Mouse (Mus musculus): ENCODE results near the gene Ano2. TPM values are rescaled to one million over a fixed set of nuclear protein-coding genes. Genes with fewer than 3 reads are reported as not detected.

Ano2 gene
- total and polyA plus RNA-seq, 3 experiments: not detected

DNA sequence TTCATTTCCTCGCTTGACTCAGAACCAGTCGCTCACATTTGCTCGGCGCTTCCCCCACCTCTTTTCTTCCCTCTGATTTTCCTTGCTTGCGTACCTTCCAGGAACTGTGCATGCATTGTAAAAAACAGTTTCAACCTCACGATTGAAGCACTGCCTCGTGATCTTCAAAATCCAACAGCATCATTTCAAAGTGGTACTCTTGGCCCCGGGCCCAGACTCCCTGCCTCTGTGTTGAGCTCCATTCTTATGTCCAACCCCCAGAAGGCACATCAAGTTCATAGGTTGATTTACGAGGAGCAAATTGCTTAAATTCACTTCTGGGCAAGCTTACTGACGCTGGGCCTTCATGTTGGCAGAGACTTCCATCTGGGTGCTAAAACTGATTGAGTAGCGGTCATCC lies 9.6 kb upstream of the Ano2 start:
- Histone ChIP-seq H3K27me3 (replicated peaks) (peaks cover 91% of the 10 kb centered on the region), H3K79me2 (replicated peaks; ENCODE audit: control insufficient read depth, extremely low read depth, insufficient read depth, poor library complexity, severe bottlenecking) (no peaks in the 10 kb centered on the region), H3K36me3 (replicated peaks in 1 of 2; ENCODE audit: control insufficient read depth in 1 of 2, insufficient read depth in 1 of 2, low read length in 1 of 2) (no peaks in the 10 kb centered on the region), H3K9ac (ENCODE audit: insufficient read depth, low read depth) (no peak overlapping the region), H3K9me3 (replicated peaks; ENCODE audit: low read length) (no peaks in the 10 kb centered on the region), H3K4me3 (replicated peaks in 1 of 3; ENCODE audit: low read depth in 2 of 3, low read length in 2 of 3, poor library complexity in 1 of 3) (no peak overlapping the region), H3K4me1 (ENCODE audit: control insufficient read depth in 1 of 2, insufficient read depth in 2 of 2) (no peaks in the 10 kb centered on the region), H3K27ac (ENCODE audit: insufficient read depth, low read depth) (no peak overlapping the region), H3K4me2 (ENCODE audit: insufficient read depth, low read depth, poor library complexity, severe bottlenecking) (no peak overlapping the region)
- no peak for DNase-seq (ENCODE audit: extremely low read depth)
- no peak for TF ChIP-seq BHLHE40 (IDR thresholded peaks at IDR 0.05; ENCODE audit: low read depth, low read length)
- TF ChIP-seq JUN (IDR thresholded peaks at IDR 0.05; ENCODE audit: insufficient read depth, low read depth, low read length): no peak
- no peak for TF ChIP-seq KAT2A (IDR thresholded peaks at IDR 0.05; ENCODE audit: insufficient replicate concordance, low read length)
- no peak for TF ChIP-seq MEF2A (IDR thresholded peaks at IDR 0.05; ENCODE audit: borderline replicate concordance, low read depth, low read length)
- no peak for TF ChIP-seq RCOR1 (conservative IDR thresholded peaks at IDR 0.05; ENCODE audit: low read depth, low read length)
- TF ChIP-seq RAD21 (IDR thresholded peaks at IDR 0.05; ENCODE audit: low read depth, low read length): no peak
- TF ChIP-seq MYC (IDR thresholded peaks at IDR 0.05; ENCODE audit: low read depth, low read length): no peak
- TF ChIP-seq ZKSCAN1 (IDR thresholded peaks at IDR 0.05; ENCODE audit: borderline replicate concordance, low read depth, low read length): no peak
- dilution Hi-C loops (cut with MboI; ENCODE audit: extremely low pct_ligation_motif_present, extremely low pct_unique_long_range_greater_than_20kb, low sequenced_read_pairs) (no loop called here), in situ Hi-C loops (cut with MboI; ENCODE audit: low pct_ligation_motif_present, low pct_unique_long_range_greater_than_20kb, low sequenced_read_pairs) (no loop called here)

DNA sequence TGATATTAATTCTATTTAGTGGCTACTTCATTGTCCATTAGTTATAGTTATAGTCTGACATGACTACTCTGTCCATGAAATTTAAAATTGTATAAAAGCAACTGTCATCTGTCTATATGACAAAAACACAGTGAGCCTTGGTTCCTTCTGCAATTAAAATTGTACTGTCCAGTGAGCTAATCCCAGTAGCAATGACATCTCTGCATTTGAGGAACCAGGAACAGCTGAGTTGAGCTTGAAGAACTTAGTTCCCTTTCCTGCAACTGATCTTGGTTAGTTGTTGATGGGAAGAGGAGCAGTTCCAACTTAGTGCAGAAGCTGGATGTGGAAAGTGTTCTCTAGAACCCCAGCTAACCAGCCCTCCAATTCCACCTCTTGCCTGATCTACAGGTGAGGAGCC lies 4.8 kb upstream of the Ano2 start:
- H3K9ac ChIP-seq (ENCODE audit: insufficient read depth, low read depth): no peak overlapping the region
- no peak overlapping the region for H3K4me3 ChIP-seq (replicated peaks in 1 of 3; ENCODE audit: low read depth in 2 of 3, low read length in 2 of 3, poor library complexity in 1 of 3)
- no peak overlapping the region for H3K27ac ChIP-seq (ENCODE audit: insufficient read depth, low read depth)
- no peaks in the 10 kb centered on the region for H3K36me3 ChIP-seq (replicated peaks in 1 of 2; ENCODE audit: control insufficient read depth in 1 of 2, insufficient read depth in 1 of 2, low read length in 1 of 2)
- TF ChIP-seq MEF2A (IDR thresholded peaks at IDR 0.05; ENCODE audit: borderline replicate concordance, low read depth, low read length) (no peak), USF1 (IDR thresholded peaks at IDR 0.05; ENCODE audit: low read depth, low read length) (no peak), MAZ (IDR thresholded peaks at IDR 0.05; ENCODE audit: low read depth, low read length) (no peak), POLR2AphosphoS2 (IDR thresholded peaks at IDR 0.05; ENCODE audit: low read depth, low read length) (no peak), JUN (IDR thresholded peaks at IDR 0.05; ENCODE audit: insufficient read depth, low read depth, low read length) (no peak)
- no peaks in the 10 kb centered on the region for H3K9me3 ChIP-seq (replicated peaks; ENCODE audit: low read length)
- DNase-seq (ENCODE audit: extremely low read depth): no peak
- no peaks in the 10 kb centered on the region for H3K79me2 ChIP-seq (replicated peaks; ENCODE audit: control insufficient read depth, extremely low read depth, insufficient read depth, poor library complexity, severe bottlenecking)
- peaks cover 90% of the 10 kb centered on the region for H3K27me3 ChIP-seq (replicated peaks)
- H3K4me1 ChIP-seq (ENCODE audit: control insufficient read depth in 1 of 2, insufficient read depth in 2 of 2): no peaks in the 10 kb centered on the region
- in situ Hi-C loops (cut with MboI; ENCODE audit: low pct_ligation_motif_present, low pct_unique_long_range_greater_than_20kb, low sequenced_read_pairs): no loop called here
- no peak overlapping the region for H3K4me2 ChIP-seq (ENCODE audit: insufficient read depth, low read depth, poor library complexity, severe bottlenecking)
- dilution Hi-C loops (cut with MboI; ENCODE audit: extremely low pct_ligation_motif_present, extremely low pct_unique_long_range_greater_than_20kb, low sequenced_read_pairs): no loop called here

DNA sequence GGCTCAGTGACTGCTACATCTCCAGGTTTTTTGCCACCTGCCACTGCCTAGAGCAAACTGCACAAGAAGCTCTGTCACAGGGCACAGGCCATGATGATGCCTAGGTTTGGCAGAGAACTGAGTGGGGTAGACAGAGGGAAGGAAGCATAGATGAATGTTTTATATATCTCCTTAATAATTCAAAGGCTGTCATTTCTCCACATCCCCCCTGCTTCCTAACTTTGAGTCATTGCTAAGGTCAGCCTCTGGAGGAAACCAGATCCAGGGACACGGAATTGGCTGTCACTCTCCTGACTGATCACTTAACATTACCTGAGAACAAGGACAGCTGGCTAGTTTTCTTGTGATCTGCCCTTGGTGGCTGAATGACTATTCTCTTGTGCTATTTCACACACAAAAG lies 2.2 kb upstream of the Ano2 start:
- DNase-seq (ENCODE audit: extremely low read depth): no peak
- no peaks in the 10 kb centered on the region for H3K9me3 ChIP-seq (replicated peaks; ENCODE audit: low read length)
- peaks cover 95% of the 10 kb centered on the region for H3K27me3 ChIP-seq (replicated peaks)
- no peak overlapping the region for H3K4me3 ChIP-seq (replicated peaks in 1 of 3; ENCODE audit: low read depth in 2 of 3, low read length in 2 of 3, poor library complexity in 1 of 3)
- no peaks in the 10 kb centered on the region for H3K36me3 ChIP-seq (replicated peaks in 1 of 2; ENCODE audit: control insufficient read depth in 1 of 2, insufficient read depth in 1 of 2, low read length in 1 of 2)
- TF ChIP-seq GABPA (IDR thresholded peaks at IDR 0.05; ENCODE audit: insufficient replicate concordance, low read depth, low read length) (no peak), EP300 (IDR thresholded peaks at IDR 0.05; ENCODE audit: low read length) (no peak), RCOR1 (conservative IDR thresholded peaks at IDR 0.05; ENCODE audit: low read depth, low read length) (no peak), SIN3A (IDR thresholded peaks at IDR 0.05; ENCODE audit: low read length) (no peak), ETS1 (conservative IDR thresholded peaks at IDR 0.05; ENCODE audit: low read depth, low read length) (no peak)
- H3K79me2 ChIP-seq (replicated peaks; ENCODE audit: control insufficient read depth, extremely low read depth, insufficient read depth, poor library complexity, severe bottlenecking): no peaks in the 10 kb centered on the region
- H3K4me2 ChIP-seq (ENCODE audit: insufficient read depth, low read depth, poor library complexity, severe bottlenecking): no peak overlapping the region
- H3K4me1 ChIP-seq (ENCODE audit: control insufficient read depth in 1 of 2, insufficient read depth in 2 of 2): no peaks in the 10 kb centered on the region
- no peak overlapping the region for H3K9ac ChIP-seq (ENCODE audit: insufficient read depth, low read depth)
- no peak overlapping the region for H3K27ac ChIP-seq (ENCODE audit: insufficient read depth, low read depth)
- dilution Hi-C loops (cut with MboI; ENCODE audit: extremely low pct_ligation_motif_present, extremely low pct_unique_long_range_greater_than_20kb, low sequenced_read_pairs) (no loop called here), in situ Hi-C loops (cut with MboI; ENCODE audit: low pct_ligation_motif_present, low pct_unique_long_range_greater_than_20kb, low sequenced_read_pairs) (no loop called here)
